Mouse (Mus musculus) large intestine, adult 2 months (tissue): Measurements from ENCODE around the gene Stk11. TPM values are rescaled to one million over a fixed set of nuclear protein-coding genes. Genes with fewer than 3 reads are reported as not detected.

Experiments
- DNase-seq: peaks from one replicate; pipeline ENCODE4 v3.0.0-alpha.2; 2012; ENCODE audit warnings: low read depth, low spot score
- WGBS: fragments of 180-500 bp; shearing (Covaris S2); methylation state at CpG from one replicate; pipeline ENCODE4 v1.1.7; 2018; 5-methylcytosine and 5-hydroxymethylcytosine counted together
- polyA plus RNA-seq: library from polyadenylated mRNA; depleted of rRNA; stranded (reverse); fragments of >200 nt; gene quantifications from 2 replicates; pipeline ENCODE4 v1.2.3, GENCODE M21; 2012

Stk11 gene
- polyA plus RNA-seq, 1 experiment: 112 TPM

DNA sequence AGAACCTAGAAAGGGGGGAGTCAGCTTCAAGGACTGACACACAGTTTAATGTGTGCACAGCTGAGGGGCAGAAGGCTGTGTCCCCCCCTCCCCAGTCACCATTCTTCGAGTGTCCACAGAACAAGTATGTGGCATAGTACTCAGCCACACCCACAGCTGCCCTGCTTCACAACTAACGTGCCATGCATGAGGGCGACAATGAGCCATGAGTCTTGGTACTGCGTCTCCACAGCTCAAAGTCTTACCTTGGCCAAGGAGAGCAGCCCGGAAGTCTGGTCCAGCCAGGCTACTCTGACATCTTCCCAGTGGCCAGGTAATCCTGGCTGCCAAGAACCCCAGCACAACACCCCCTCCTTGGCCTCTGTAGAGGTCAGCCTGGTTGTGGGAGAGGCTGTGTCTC is 22.9 kb upstream of the Stk11 start:
- WGBS: 50% methylated on average over 5 of the region's 5 CpGs
- no peak for DNase-seq

DNA sequence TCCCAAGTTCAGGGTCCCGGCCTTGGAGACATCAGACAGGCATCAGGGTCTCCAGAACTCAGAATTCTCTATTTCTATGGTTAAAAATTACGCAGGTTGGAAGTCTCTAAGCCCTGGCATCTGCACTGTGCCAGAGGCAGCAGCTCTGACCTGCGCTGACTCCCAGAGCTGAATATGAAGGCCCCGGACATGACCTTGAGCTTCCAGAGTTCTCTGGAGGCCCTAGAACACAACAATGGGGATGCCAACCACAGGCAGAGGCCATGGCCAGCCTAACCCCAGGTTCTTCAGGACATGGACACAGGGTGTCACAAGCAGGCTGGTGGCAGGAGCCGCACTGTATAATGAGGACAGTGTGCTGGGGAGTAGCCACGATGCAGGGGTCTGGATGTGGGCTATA is 21.5 kb upstream of the Stk11 start:
- WGBS: 89% methylated on average over 6 of the region's 6 CpGs
- no peak for DNase-seq

DNA sequence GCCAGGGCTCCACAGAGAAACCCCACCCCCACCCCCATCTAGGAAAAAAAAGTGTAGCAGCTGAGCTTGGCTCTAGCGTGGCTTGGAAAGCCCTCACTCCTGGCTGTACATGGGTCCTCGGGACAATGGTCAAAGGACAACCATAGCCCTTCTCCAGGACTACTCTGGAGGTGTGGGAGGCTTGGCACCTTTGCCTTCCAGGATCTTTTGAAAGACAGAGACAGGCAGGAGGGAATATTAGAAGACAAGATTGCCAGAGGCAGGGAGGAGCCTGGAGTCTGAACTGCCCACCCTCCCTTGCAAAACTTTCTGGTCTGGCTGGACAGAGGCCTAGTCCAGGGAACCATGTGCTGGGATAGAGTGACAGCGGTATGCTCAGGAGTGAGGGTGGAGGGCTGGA is 20.9 kb upstream of the Stk11 start:
- 74% methylated on average over 3 of the region's 3 CpGs for WGBS
- no peak for DNase-seq

DNA sequence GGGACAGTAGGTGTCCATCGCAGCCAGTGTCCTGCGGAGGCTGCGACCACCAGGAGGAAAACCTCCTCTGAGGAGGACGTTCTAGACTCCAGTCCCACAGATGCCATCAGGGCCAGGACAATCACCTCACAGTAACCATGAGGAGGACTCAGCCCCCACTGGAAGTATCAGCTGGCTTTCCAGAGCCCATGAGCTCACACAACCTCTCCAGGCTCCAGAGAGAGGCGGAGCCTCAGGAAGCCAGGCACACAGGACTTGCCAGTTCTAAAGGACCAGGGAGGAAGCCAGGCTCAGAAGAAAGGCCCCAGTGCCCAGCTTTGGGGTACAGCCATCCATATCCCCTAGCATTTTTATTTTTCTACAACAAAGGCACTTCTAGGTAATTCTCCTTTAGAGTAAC is 20.1 kb upstream of the Stk11 start:
- no peak for DNase-seq

DNA sequence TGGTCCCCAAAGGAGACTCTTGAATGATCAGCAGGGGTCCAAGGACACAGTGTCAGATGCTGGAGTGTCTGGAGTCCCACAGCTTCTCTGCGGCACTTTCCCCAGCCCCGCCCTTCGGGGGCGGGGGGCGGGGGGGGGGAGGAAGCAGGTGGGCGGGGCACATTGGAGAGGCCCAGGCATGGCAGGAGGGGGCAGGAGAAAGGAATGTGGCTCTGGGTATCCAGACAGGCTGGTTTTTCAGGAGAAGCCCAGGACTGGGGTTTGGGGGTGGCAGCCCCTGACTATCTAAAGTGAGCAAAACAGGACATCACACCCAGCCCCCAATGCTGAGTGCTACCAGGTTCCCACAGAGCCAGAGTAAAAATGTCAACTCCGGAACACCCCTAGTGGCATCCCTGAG is 18.3 kb upstream of the Stk11 start:
- 15% methylated on average over 7 of the region's 7 CpGs for WGBS

More for the DNA sequence above, 20.1 kb upstream of the Stk11 start:
- 87% methylated on average over 5 of the region's 5 CpGs for WGBS

DNA sequence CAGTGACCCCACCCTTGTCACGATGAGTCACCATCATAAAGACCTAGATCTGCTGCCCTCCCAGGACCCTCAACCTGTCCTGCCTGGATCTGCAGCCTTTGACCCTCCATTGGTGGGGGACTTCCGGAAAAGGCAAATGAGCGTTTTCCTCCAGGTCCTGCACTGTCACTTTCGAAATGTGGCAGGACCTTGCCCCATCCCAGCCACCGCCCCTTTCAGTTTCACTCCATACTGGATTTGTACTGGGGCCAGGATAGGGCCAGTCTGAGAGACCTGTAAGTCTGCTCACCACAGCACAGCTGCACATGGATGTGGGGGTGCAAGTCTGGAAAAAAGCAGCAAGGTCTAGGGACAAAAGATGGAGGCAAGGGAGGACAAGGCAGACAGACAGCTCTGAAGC is 17.0 kb upstream of the Stk11 start:
- DNase-seq: no peak
- WGBS: 27% methylated on average over 5 of the region's 5 CpGs

More for the DNA sequence above, 18.3 kb upstream of the Stk11 start:
- no peak for DNase-seq

DNA sequence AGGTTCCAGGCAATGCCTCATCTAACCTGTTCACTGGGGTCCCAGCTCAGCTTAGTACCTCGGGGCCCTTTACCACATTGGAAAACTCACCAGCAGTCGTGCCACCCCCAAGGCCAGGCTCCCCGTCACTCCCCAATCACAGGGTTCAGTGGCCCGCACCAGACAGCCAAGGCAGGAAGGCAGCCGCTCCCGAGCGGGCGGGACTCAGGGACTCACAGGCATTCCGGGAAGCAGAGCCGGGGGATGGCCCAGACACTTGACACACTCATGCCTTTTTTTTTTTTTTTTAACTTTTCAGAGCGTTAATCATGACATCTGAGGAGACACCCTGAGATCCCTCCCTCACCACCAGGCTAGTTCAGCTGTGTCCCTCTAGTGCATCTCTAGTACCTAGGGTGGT is 14.6 kb upstream of the Stk11 start:
- WGBS: 12% methylated on average over 11 of the region's 11 CpGs
- no peak for DNase-seq

DNA sequence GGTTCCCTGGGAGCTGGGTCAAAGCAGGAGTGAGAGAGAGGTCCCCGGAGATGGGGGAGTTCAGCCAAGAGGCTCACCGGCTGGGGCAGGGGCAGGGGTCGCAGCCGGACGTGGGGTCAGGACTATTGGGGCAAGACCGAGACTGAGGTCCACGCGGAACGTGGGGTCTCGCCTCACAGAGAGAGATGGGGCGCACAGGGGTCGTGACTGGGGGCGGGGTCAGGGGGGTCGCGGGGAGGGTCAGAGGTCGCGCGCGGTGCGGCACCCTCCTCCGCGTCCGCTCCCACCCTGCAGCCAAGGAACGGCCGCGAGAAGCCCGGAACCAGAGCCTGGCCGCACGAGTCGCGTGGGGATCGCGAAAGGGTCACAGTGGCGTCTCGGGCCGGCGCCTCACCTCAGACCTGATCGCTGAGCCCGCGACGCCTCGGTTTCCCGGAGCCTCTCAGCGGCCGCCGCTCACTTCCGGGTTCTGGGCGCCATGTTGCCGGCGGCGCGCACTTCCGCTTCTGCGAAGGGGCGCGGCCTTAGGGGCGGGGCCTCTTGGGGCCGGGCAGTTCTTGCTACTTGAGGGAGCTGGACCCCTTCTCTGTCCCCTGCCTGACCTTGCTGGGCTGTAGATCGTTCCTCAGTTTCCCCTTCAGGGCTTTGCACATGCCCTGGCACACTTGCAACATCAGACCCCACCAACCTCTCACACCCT is 13.2 kb upstream of the Stk11 start:
- DNase-seq: no peak
- 1% methylated on average over 58 of the region's 59 CpGs for WGBS

DNA sequence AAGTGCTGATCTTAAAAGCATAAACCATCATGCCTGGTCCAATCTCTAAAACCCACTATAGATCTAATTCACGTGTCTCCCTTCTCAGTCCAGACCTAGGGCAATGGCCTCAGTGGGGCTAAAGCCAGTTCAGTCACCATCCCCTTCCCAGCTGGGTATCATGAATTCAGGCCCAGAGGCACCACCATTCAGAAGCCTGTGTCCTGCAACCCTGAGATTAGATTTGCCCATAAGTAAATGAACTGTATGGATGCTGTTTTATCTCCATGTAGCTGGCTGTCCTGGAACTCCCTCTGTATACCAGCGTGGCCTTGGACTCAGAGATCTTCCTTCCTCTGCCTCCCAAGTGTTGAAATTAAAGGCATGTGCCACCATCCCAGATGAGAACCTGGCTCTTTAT is 12.6 kb upstream of the Stk11 start:
- no peak for DNase-seq
- 82% methylated on average over 2 of the region's 2 CpGs for WGBS

DNA sequence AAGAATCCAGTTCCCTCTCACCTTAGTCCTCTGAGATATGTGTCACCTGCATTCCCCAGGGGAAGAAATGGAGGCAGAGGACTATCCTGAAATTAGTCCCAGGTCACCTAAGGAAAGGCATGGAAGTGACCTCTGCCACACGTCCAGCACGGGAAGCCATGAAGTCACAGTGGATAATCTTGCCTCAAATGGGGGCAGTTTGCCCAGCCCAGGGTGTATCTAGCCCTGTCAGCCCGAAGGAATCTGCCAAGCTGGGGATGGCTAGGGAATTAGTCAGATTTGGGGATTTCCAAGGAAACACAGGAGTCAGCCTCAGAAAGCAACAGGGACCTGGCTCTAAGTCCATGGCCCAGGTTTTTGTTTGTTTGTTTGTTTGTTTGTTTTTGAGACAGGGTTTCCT is 11.4 kb upstream of the Stk11 start:
- no peak for DNase-seq
- WGBS: 58% methylated on average over 3 of the region's 3 CpGs

DNA sequence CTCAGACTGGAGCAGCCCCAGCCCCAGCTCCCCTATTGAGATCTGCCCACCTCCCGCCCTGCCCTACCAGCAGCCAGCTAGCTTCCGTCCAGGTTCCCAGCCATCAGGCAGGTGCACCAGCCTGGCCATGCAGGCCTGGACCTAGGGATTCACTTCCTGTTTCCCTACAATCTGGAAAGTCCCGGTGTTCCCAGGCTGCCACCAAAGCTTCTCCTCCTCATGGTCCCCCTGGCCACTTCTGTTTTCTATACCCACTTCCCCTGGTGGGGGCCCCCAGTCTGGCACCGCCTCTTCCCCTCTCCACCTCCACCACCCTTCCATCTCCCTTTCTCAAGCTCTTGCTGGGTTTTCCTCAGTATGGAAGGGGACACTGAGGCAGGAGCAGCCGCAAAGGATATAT is 10.1 kb upstream of the Stk11 start, which contains the start of gene Sbno2:
Sbno2 (minus strand) TSS at position 112 of the 400 bp plus-strand sequence.
- no peak for DNase-seq
- 36% methylated on average over 5 of the region's 5 CpGs for WGBS

DNA sequence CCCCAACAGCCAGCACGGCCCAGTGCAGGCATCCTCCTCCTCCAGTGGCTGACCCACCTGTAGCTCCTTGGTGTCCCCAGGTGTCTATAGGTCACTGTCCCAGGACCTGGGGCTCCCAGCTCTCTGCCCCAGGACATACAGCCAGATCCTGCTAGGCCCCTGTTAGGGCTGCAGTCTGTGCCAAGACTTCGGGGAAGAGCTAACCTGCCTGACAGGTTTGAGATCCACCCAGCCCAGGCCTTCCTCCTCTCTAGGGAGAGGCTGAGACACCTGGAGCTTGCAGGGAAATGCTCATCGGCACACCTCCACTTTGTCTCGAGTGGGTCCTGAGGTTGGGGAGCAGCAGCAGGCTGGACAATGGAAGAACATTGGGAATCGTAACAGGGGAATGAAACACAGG is 9.7 kb upstream of the Stk11 start:
- no peak for DNase-seq
- 27% methylated on average over 5 of the region's 5 CpGs for WGBS

DNA sequence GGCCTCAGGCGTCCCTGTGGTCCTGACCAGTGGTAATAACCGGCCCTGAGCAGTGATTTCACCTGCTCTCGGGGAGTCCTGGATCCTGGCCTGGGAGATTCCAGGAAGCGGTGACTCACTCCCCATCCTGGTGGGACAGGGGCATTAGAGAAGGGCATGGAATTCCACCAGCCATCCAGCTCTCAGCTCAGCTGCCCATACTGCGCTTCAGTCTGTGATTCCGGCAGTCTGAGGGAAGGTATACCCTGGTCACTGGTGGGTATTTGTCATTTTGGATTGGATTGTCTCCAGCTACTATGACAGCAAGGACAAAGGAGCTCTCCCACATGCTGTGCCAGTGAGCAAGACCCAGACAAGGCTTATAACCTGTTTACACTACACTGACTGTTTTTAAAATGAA is 7.9 kb upstream of the Stk11 start:
- no peak for DNase-seq
- 56% methylated on average over 6 of the region's 6 CpGs for WGBS

DNA sequence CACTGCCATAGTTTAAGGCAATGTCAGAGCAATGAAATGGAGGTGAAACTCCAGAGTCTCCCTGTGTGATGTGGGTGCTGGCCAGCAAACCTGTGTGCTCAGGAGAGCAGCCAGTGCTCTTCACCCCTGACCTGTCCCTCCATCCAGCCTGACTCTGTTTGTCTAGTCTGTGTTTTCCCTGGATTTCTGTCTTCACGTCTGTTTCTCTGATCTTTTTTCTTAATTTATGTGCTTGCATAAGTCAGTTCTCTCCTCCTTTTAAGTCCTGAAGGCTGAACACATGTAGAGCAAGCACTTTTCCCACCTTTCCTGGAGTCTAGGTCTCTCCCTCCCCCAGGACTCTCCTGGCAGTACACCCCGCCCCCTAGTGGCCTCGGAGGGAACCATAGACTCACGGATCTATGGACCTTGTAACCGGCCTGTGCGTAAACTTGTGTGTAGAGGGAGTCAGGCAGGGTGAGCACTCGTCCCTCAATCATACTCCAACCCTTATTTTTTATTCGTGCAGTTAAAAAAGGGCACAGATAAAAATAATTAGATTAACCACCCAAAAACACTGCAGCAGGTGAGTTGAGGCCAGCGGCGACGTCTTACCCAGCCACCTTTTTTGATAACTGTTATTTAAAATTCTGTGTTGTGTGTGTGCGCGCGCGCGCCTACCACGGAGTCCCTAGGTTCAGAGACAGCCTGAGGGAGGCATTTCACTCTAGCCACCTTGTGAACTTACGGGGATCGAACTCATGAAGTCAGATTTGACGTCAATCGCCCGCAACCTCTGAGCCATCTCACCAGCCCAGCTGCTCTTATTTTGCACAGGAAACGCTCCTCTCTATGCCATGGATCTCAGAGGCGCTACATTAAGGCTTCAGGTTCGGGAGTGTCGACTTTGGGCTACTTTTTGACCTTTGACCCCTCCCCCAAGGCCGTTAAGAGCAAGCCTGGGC is 990 bp upstream of the Stk11 start:
- DNase-seq: no peak
- WGBS: 2% methylated on average over 27 of the region's 27 CpGs

DNA sequence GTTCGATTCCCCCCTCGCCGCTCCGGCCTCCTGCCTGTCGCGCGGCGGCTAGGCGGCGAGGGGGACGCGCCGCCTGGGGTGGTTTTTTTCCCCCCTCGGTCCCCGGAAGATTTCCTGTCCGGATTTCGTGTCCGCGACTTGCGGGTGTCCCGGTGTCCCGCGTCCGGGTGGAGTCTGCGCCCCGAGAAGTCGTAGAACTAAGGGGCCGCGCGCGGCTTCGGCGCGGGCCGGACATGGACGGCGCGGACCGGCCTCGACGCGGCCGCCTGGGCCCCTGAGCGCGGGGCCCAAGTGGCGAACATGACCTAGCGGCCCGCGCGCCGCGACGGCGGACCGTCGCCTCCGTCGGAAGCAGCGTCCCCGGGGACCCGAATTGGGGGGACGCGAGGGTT is 337 bp downstream of the Stk11 start:
- WGBS: under 1% methylated on average over 63 of the region's 63 CpGs

DNA sequence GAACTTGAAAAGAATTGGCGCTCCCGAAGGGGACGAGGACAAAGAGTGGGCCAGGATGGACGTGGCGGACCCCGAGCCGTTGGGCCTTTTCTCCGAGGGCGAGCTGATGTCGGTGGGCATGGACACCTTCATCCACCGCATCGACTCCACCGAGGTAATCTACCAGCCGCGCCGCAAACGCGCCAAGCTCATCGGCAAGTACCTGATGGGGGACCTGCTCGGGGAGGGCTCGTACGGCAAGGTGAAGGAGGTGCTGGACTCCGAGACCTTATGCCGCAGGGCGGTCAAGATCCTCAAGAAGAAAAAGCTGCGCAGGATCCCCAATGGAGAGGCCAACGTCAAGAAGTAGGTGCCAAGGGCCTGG is 942 bp downstream of the Stk11 start:
- DNase-seq: no peak

More for the DNA sequence above, 337 bp downstream of the Stk11 start:
- DNase-seq: no peak

DNA sequence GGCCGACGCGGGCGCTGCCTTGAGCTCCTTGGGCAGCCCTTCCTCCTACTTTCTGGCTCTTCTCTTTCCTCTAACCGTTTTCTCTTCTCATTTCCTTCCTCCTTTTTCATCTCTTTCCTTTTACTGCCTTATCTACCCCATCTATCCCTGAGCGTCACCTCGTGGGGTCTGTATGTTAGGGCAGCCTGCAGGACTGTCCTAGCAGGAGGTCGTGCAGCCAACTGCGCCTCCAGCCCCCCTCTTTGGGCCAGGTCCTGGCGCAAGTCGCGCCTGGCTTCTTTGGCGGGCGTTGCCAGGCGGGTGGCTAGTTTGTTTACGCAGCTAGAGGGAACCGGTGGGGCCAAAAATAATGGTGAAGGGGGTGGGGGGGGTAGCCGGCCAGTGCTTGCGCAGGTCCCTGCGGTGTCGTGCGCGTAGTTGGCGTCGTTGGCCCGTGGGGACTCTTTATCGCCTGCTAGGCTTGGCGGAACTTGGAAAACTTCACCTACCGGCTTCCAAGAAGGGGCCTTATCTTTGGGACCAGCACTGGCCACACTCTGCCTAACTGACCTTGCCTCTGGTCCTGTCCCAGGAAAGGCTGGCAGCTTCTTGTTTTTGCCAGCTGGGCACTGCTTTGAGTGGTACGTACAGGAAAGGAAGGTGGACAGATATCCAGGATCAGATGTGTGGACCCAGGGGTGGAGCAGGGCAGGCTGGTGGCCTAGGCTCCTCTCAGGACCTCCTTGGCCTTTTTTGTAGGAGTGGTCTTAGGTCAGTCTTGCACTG is 1.5 kb downstream of the Stk11 start:
- DNase-seq: no peak
- WGBS: under 1% methylated on average over 30 of the region's 30 CpGs

More for the DNA sequence above, 942 bp downstream of the Stk11 start:
- WGBS: 1% methylated on average over 27 of the region's 27 CpGs

DNA sequence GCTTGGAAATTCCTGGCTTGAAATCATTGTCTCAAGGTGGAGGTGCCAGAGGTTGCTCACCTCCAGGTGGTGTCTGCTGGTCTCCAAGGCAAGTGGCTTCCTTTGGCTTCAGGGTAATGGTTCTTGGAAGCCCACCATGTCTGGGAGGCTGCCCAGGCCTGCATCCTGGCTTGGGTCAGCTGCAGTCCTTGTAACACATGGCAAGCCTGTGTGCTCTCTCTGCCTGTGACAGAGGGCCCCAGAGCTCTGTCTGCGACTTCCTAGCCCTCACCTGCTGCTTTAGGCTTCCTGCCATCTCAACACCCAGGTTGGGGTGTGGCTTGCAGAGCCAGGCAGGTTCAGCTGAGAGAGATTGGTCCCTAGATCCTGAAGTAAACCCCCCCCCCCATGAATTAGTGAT is 2.1 kb downstream of the Stk11 start:
- WGBS: 10% methylated on average over 1 of the region's 1 CpGs
- no peak for DNase-seq

DNA sequence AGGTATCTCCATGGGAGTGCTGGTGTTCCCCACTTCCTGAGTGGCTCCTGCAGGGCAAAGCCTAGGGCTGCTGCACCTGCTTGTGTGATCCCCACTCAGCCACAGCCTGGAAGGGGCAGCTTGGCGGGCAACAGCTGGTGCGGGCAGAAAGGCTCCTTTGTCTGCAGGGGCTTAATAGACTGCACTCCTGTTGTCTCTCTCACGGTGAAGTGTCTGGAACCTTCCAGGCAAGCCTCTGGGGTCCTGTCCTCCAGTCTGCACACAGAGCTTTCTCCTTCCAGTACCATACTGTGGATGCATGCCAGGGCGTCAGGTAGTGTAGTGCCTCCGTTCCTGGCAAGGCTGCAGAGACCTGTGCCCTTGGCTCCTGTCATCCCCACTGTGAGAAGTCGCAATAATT is 2.9 kb downstream of the Stk11 start:
- DNase-seq: no peak
- 71% methylated on average over 6 of the region's 6 CpGs for WGBS

DNA sequence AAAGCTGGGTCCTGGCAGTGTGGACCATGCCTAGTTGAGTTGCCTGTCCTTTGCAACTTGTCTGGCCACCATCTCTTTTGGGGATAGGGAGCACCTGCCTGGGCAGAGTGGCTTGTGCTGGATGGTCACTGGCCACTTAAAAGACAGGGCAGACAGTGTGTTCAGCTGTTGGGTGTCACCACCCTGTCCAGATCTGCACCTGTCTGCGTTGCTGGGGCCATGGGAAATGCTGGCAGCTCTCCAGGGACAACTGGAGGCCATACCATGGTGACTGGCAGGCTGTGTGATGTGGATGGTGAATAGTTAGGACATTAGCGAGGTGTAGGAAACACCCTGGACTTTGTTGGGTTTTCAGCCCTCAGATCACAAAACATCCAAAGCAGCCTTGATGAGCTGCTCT is 4.5 kb downstream of the Stk11 start:
- WGBS: 23% methylated on average over 2 of the region's 2 CpGs
- no peak for DNase-seq
